ENCODE assay signal across 25 mouse cellular contexts in the genomic region with DNA sequence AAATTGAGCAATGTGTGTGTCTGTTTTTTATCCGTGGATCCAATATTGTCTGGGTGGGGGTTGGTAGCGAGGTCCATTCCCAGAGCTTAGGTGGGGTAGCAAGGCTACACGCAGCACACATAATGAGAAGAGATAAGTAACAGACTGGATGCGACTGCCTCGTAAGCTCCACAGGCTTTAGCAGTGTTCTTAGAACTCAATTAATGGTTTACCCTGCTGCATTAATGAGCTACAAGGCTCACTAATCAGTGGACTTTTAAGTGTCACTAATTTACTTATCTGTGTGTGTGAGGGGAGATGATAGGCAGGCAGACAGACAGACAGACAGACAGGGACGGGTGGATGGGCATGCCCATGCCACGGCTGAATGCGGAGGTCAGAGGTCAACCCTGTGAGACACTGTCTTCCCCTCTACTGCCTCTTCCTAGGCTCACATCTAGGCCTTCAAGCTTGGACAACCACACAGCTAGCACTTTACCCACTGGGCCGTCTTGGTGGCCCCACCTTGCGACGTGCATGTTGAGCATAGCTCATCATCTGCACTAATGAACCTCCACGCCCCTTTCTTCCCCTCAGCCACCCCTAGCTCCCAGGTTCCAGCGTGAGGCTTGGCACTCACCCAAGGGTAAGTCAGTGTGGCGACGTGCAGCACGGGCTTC. TPM values are rescaled to one million over a fixed set of nuclear protein-coding genes. Genes with fewer than 3 reads are reported as not detected.
DNase-seq lines count a peak whose midpoint lies in the region; ATAC-seq lines count a peak whose summit lies in the region.
"Had no signal": no experiment of that assay in that cellular context is flagged by ENCODE, and none has a peak within 500 bp of the region (broad histone marks: within the 10 kb centered on the region; RNA-seq: fewer than 3 reads in every experiment).

No protein-coding gene starts in this region.

- H3K27ac ChIP-seq in limb, embryonic 15.5 days, result no peak overlapping the region
- no peak overlapping the region for H3K27ac ChIP-seq in limb, embryonic 10.5 days
- no peak overlapping the region for H3K27ac ChIP-seq in intestine, embryonic 15.5 days
- H3K27ac ChIP-seq in kidney, embryonic 15.5 days, result peak overlapping the region; percentile 62; the same call in 1 of the 2 replicates
- H3K27ac ChIP-seq: forebrain, embryonic 12.5 days; gastrocnemius, adult 2 months; hindbrain, embryonic 15.5 days; liver, embryonic 15.5 days; midbrain, embryonic 12.5 days; neural tube, embryonic 12.5 days had no signal

- DNase-seq in limb, embryonic 10.5 days (ENCODE audit: low spot score), result no peak
- DNase-seq in kidney, postnatal 4 days, result peak; percentile 60 to 77
- DNase-seq in right cerebral cortex, postnatal 10 days (ENCODE audit: low spot score in 2 of 2), result no peak
- DNase-seq in urinary bladder, postnatal 25 days (ENCODE audit: low spot score), result no peak
- no peak for DNase-seq in layer of hippocampus, adult 9-10 months (ENCODE audit: low spot score)
- DNase-seq: cerebellum, adult 8-10 months; gastrocnemius, adult 2 months; heart, postnatal 14 days; spleen, adult 18-20 months; thymus, adult 18-20 months had no signal

- WGBS in limb, embryonic 15.5 days, result 81% methylated on average over 16 of the region's 16 CpGs
- WGBS in limb, embryonic 10.5 days, result 94% methylated on average over 16 of the region's 16 CpGs
- 88% methylated on average over 16 of the region's 16 CpGs for WGBS in intestine, embryonic 15.5 days
- WGBS in kidney, embryonic 15.5 days, result 80% methylated on average over 16 of the region's 16 CpGs

- no peak overlapping the region for H3K9ac ChIP-seq in limb, embryonic 15.5 days
- no peak overlapping the region for H3K9ac ChIP-seq in intestine, embryonic 15.5 days
- H3K9ac ChIP-seq in kidney, embryonic 15.5 days, result no peak overlapping the region
- H3K9ac ChIP-seq: forebrain, embryonic 12.5 days; heart, embryonic 12.5 days; hindbrain, embryonic 15.5 days; liver, embryonic 15.5 days; midbrain, embryonic 12.5 days; neural tube, embryonic 12.5 days had no signal

- no peaks in the 10 kb centered on the region for H3K4me1 ChIP-seq in limb, embryonic 15.5 days
- H3K4me1 ChIP-seq in limb, embryonic 10.5 days, result no peaks in the 10 kb centered on the region
- H3K4me1 ChIP-seq in intestine, embryonic 15.5 days (replicated peaks), result no peaks in the 10 kb centered on the region
- peaks cover 20% of the 10 kb centered on the region for H3K4me1 ChIP-seq in kidney, embryonic 15.5 days
- H3K4me1 ChIP-seq: forebrain, embryonic 12.5 days; heart, embryonic 12.5 days; hindbrain, embryonic 15.5 days; midbrain, embryonic 12.5 days; neural tube, embryonic 12.5 days had no signal

- H3K4me3 ChIP-seq in limb, embryonic 15.5 days, result no peak overlapping the region
- H3K4me3 ChIP-seq in limb, embryonic 10.5 days, result no peak overlapping the region
- H3K4me3 ChIP-seq in intestine, embryonic 15.5 days (replicated peaks), result no peak overlapping the region
- no peak overlapping the region for H3K4me3 ChIP-seq in kidney, embryonic 15.5 days (replicated peaks)
- H3K4me3 ChIP-seq: forebrain, embryonic 12.5 days; gastrocnemius, adult 2 months; heart, embryonic 12.5 days; hindbrain, embryonic 15.5 days; liver, embryonic 15.5 days; midbrain, embryonic 12.5 days; neural tube, embryonic 12.5 days had no signal

- H3K9me3 ChIP-seq in limb, embryonic 15.5 days, result no peaks in the 10 kb centered on the region
- H3K9me3 ChIP-seq in limb, embryonic 10.5 days (replicated peaks), result no peaks in the 10 kb centered on the region
- no peaks in the 10 kb centered on the region for H3K9me3 ChIP-seq in intestine, embryonic 15.5 days
- H3K9me3 ChIP-seq in kidney, embryonic 15.5 days (replicated peaks), result no peaks in the 10 kb centered on the region
- H3K9me3 ChIP-seq: forebrain, embryonic 12.5 days; hindbrain, embryonic 15.5 days; liver, embryonic 15.5 days; midbrain, embryonic 12.5 days; neural tube, embryonic 12.5 days had no signal

- H3K36me3 ChIP-seq in limb, embryonic 15.5 days, result peaks cover 99% of the 10 kb centered on the region
- H3K36me3 ChIP-seq in limb, embryonic 10.5 days, result peaks cover 100% of the 10 kb centered on the region
- H3K36me3 ChIP-seq in intestine, embryonic 15.5 days, result peaks cover 63% of the 10 kb centered on the region
- peaks cover 98% of the 10 kb centered on the region for H3K36me3 ChIP-seq in kidney, embryonic 15.5 days

- no peaks in the 10 kb centered on the region for H3K27me3 ChIP-seq in limb, embryonic 15.5 days
- H3K27me3 ChIP-seq in limb, embryonic 10.5 days (ENCODE audit: low read depth, poor library complexity, severe bottlenecking), result no peaks in the 10 kb centered on the region
- no peaks in the 10 kb centered on the region for H3K27me3 ChIP-seq in intestine, embryonic 15.5 days (replicated peaks)
- no peaks in the 10 kb centered on the region for H3K27me3 ChIP-seq in kidney, embryonic 15.5 days
- H3K27me3 ChIP-seq: CH12.LX; forebrain, embryonic 12.5 days; heart, embryonic 12.5 days; hindbrain, embryonic 15.5 days; liver, embryonic 15.5 days; midbrain, embryonic 12.5 days; neural tube, embryonic 12.5 days had no signal

- 0 out of 2 replicates have a peak, but pooled peaks have one; percentile 21 for ATAC-seq in limb, embryonic 15.5 days (ENCODE audit: insufficient number of reproducible peaks, low FRiP score, low TSS enrichment, low read depth)
- ATAC-seq in intestine, embryonic 15.5 days, result peak; percentile 50
- peak; percentile 85 for ATAC-seq in kidney, embryonic 15.5 days (replicated peaks; ENCODE audit: low FRiP score)
- ATAC-seq: lung, postnatal 0 days had no signal

- H3K4me2 ChIP-seq in limb, embryonic 15.5 days, result no peak overlapping the region
- H3K4me2 ChIP-seq in intestine, embryonic 15.5 days (replicated peaks), result no peak overlapping the region
- no peak overlapping the region for H3K4me2 ChIP-seq in kidney, embryonic 15.5 days
- H3K4me2 ChIP-seq: forebrain, embryonic 12.5 days; heart, embryonic 12.5 days; hindbrain, embryonic 15.5 days; midbrain, embryonic 12.5 days; neural tube, embryonic 12.5 days had no signal

RNA-seq across cellular contexts. Expression of gene Gm5475, which starts 21.2 kb away (rescaled TPM):
- polyA plus RNA-seq in limb, embryonic 15.5 days (2015; fragmentation: Nextera tagmentation; extraction: Ambion mirVana), result 0.06 TPM in 1 of 2 replicates, not detected in the other
- 0.08 and 0.11 TPM in 2 replicates for polyA plus RNA-seq in limb, embryonic 10.5 days (2016; fragmentation: Nextera tagmentation; extraction: Ambion mirVana)
- 0.13 and 0.19 TPM in 2 replicates for polyA plus RNA-seq in intestine, embryonic 15.5 days (2015; fragmentation: Nextera tagmentation; extraction: Ambion mirVana)
- 0.15 and 0.25 TPM in 2 replicates for polyA plus RNA-seq in kidney, embryonic 15.5 days (2015; fragmentation: Nextera tagmentation; extraction: Ambion mirVana)
- polyA plus RNA-seq: heart, embryonic 12.5 days; stomach, embryonic 14.5 days; urinary bladder, adult 2 months had no signal

RNA-seq across cellular contexts. Expression of gene Slc11a2, which starts 24.2 kb away (rescaled TPM):
- polyA plus RNA-seq in limb, embryonic 15.5 days (2015; fragmentation: Nextera tagmentation; extraction: Ambion mirVana), result 20.6 and 21.6 TPM in 2 replicates
- 30.4 and 31.0 TPM in 2 replicates for polyA plus RNA-seq in limb, embryonic 10.5 days (2016; fragmentation: Nextera tagmentation; extraction: Ambion mirVana)
- 29.8 and 29.9 TPM in 2 replicates for polyA plus RNA-seq in intestine, embryonic 15.5 days (2015; fragmentation: Nextera tagmentation; extraction: Ambion mirVana)
- 26.8 and 28.2 TPM in 2 replicates for polyA plus RNA-seq in kidney, embryonic 15.5 days (2015; fragmentation: Nextera tagmentation; extraction: Ambion mirVana)

RNA-seq across cellular contexts. Expression of gene Higd1c, which starts 36.4 kb away (rescaled TPM):
- not detected in 2 replicates for polyA plus RNA-seq in limb, embryonic 15.5 days (2015; fragmentation: Nextera tagmentation; extraction: Ambion mirVana)
- polyA plus RNA-seq in limb, embryonic 10.5 days (2016; fragmentation: Nextera tagmentation; extraction: Ambion mirVana), result 0.65 TPM in 1 of 2 replicates, not detected in the other
- polyA plus RNA-seq in intestine, embryonic 15.5 days (2015; fragmentation: Nextera tagmentation; extraction: Ambion mirVana), result 0.40 TPM in 1 of 2 replicates, not detected in the other
- 0.64 and 1.7 TPM in 2 replicates for polyA plus RNA-seq in kidney, embryonic 15.5 days (2015; fragmentation: Nextera tagmentation; extraction: Ambion mirVana)
- polyA plus RNA-seq: forebrain, embryonic 12.5 days; gonadal fat pad, adult 2 months; heart, embryonic 12.5 days; large intestine, adult 2 months; liver, embryonic 15.5 days; lung, postnatal 0 days; midbrain, embryonic 12.5 days; stomach, embryonic 14.5 days; urinary bladder, adult 2 months had no signal

RNA-seq across cellular contexts. Expression of gene Mettl7a2, which starts 47.7 kb away (rescaled TPM):
- not detected in 2 replicates for polyA plus RNA-seq in limb, embryonic 15.5 days (2015; fragmentation: Nextera tagmentation; extraction: Ambion mirVana)
- not detected in 2 replicates for polyA plus RNA-seq in limb, embryonic 10.5 days (2016; fragmentation: Nextera tagmentation; extraction: Ambion mirVana)
- not detected in 2 replicates for polyA plus RNA-seq in intestine, embryonic 15.5 days (2015; fragmentation: Nextera tagmentation; extraction: Ambion mirVana)
- polyA plus RNA-seq in kidney, embryonic 15.5 days (2015; fragmentation: Nextera tagmentation; extraction: Ambion mirVana), result 0.26 TPM in 1 of 2 replicates, not detected in the other
- polyA plus RNA-seq: forebrain, embryonic 12.5 days; heart, embryonic 12.5 days; hindbrain, embryonic 15.5 days; large intestine, adult 2 months; liver, embryonic 15.5 days; midbrain, embryonic 12.5 days; stomach, embryonic 14.5 days; urinary bladder, adult 2 months had no signal

RNA-seq across cellular contexts. Expression of gene Methig1, which starts 47.8 kb away (rescaled TPM):
- polyA plus RNA-seq in limb, embryonic 15.5 days (2015; fragmentation: Nextera tagmentation; extraction: Ambion mirVana), result not detected in 2 replicates
- polyA plus RNA-seq in limb, embryonic 10.5 days (2016; fragmentation: Nextera tagmentation; extraction: Ambion mirVana), result 0.15 and 0.29 TPM in 2 replicates
- polyA plus RNA-seq in intestine, embryonic 15.5 days (2015; fragmentation: Nextera tagmentation; extraction: Ambion mirVana), result 0.14 and 0.15 TPM in 2 replicates
- 0.94 and 1.5 TPM in 2 replicates for polyA plus RNA-seq in kidney, embryonic 15.5 days (2015; fragmentation: Nextera tagmentation; extraction: Ambion mirVana)
- polyA plus RNA-seq: forebrain, embryonic 12.5 days; heart, embryonic 12.5 days; hindbrain, embryonic 15.5 days; large intestine, adult 2 months; lung, postnatal 0 days; midbrain, embryonic 12.5 days; urinary bladder, adult 2 months had no signal

Comparison
In these comparisons a context has a peak if more than half of its experiments do, and no peak if none do; other contexts are left out.
1. ATAC-seq: peak in every context shown above with its lines; median percentile 85 in kidney, embryonic 15.5 days; 50 in intestine, embryonic 15.5 days; 21 in limb, embryonic 15.5 days.
2. DNase-seq: peak in kidney, postnatal 4 days (2 of 2); none in limb, embryonic 10.5 days (single experiment), right cerebral cortex, postnatal 10 days (0 of 2), urinary bladder, postnatal 25 days (single experiment) and layer of hippocampus, adult 9-10 months (single experiment).